Mouse (Mus musculus) layer of hippocampus, adult 11-12 months (tissue): Measurements from ENCODE around the gene Tmco4.

ENCODE experiments used
- DNase-seq: peaks from one replicate; pipeline ENCODE4 v3.0.0; 2022; ENCODE audit warnings: low spot score

The Tmco4 gene

DNA sequence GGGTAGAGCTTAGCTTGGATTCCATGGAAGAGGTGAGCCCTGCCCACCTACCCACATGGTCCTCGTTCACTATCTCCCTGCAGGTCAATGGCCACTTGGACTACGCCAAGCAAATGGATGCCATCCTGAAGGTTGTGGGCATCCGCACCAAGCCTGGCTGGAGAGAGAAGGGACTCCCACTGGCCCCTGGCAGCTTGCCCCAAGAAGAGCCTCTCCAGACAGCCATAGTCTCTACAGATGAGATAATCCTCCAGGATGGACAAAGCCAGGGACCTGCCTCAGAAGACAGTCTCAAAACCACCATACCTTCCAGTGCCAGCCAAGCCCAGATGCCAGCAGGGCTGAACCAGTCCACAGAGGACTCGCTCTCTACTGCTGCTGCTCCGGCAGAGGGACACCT, 85.3 kb downstream of the Tmco4 start:
- no peak for DNase-seq

DNA sequence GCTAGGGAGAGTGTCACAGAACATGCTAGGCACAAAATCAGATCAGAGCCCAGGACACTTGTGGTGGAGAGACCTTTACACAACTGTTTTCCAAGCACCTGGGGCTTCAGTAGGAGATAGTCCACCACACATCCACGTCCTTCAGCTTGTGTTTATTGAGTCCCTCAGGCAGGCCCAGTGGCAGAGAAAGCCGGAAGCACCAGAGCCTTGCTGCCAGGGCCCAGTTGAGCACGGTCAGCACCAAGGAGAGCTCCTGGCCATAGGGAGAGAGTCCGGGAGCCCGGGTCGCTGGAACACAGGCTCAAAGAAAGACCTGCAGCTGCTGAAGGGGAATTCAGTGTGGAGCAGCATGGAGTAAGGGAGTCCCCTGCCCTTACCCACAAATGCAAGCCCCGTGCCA, 86.9 kb downstream of the Tmco4 start:
- DNase-seq = no peak

DNA sequence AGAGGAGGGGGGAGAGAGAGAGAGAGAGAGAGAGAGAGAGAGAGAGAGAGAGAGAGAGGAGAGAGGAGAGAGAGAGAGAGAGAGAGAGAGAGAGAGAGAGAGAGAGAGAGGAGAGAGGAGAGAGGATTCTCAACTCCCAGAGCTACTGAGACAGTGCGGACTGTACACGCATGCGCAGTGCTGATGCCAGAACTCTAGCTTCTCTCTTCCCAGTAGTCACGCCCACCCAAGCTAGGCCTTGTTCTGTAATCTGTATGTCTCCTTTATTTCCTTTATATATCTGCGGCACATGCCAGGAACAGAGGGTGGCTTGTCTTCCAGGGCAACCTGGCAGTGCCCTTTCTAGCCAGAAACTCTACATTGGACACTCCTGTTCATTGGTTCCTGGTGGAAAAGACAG, 92.1 kb downstream of the Tmco4 start:
- no peak for DNase-seq

DNA sequence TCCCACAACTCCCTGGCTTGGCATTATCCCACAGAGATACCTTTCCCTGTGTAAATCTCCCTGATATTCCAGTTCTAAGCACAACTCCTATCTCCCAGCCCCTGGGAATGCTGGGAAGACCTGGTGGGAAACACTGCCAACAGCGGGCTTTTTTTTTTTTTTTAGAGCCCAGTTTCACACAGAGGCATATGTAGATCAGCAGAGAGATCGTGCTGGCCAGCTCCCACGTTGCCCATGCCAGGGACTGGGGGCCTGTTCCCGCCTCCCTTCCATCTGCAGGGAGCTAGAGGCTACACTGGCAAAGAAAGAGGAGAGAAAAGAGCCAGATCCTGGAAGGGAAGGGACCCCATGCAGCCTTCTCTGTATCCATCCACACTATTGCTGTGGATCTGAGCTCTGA, 95.6 kb downstream of the Tmco4 start:
- peak; percentile 65 for DNase-seq

DNA sequence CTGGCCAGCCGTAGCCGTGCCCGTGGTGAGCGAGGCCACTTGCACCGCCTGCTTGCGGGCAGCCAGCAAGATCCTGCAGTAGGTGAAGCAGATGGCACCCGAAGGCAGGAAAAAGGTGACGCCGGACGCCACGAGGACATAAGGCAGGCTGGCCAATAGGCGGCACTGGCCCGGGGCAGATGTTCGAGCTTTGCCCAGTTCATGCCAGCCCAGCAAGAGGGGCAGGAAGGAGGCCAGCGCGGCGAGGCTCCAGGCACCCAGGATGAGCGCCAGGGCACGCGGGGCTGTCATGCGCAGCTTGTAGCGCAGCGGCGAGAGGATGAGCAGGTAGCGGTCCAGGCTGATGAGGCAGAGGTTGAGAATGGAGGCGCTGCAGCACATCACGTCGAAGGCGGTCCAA, 101.4 kb downstream of the Tmco4 start:
- no peak for DNase-seq

DNA sequence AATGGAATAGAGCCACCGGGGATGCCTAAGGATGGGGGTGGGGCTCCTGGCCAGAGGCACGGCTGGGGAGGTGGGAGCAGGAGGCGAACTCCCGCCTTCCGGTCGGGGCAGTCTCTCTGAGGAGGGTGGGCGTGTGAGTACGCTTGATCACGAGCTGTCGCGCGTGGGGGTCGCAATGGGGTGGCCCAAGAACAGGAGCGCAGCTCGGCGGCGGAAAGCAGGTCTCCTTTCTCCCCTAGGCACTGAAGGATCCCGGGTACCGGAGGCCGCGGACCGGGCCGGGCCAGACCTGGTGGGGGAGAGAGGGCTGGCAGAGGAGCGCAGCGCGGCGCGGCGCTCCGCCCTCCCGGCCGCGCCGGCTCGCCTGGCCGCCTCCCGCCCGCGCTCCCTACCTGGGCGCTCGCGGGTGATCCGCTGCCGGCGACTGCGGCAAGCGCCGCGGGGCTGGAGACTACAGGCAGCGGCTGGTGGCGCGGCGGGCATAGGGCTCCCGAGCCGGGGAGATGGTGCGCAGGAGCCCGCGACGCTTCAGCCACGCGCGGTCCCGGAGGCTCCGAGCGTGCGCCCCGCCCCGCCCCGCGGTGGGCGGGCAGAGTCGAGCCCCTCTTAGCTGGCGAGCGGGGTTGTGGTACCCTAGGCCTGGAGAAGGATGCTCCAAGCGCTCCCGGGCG, 102.5 kb downstream of the Tmco4 start, which contains the start of gene Htr6:
Gene Htr6 (minus strand): TSS at position 530 of the 671 bp plus-strand sequence.
- DNase-seq = no peak

DNA sequence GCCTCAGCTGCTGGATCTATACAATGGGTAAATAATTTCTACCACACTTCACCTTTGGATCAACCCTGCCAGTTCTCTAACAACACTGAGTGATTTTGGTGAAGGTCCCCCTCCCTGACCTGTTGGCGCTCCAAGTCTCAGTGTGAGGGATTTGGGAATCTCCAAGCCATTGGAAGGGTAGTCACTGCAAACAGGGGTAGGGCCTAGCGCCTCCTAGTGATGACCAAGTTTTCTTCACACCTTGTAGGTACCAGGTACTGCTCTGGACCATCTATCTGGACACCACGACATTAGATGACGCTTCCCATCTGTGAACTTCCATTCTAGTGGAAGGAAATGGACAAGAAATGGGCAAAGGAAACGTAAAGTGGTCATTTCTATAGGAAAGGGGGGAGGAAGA, 103.2 kb downstream of the Tmco4 start:
- DNase-seq = no peak

DNA sequence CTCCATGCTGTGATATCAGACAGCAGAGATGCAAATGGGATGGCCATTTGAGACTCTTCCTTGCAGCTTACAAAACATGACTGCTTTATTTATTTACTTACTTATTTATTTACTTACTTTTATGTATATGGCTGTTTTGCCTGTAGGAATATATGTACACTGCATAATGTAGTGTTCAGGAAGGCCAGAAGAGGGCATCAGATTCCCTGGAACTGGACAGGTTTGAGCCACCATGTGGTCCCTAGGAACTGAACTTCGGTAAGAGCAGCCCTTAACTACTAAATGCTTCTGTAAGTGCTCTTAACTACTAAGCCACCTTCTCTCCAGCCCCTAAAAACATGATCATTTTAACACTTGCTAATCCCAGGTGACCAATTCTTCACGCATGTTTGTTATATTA, 105.6 kb downstream of the Tmco4 start:
- no peak for DNase-seq

DNA sequence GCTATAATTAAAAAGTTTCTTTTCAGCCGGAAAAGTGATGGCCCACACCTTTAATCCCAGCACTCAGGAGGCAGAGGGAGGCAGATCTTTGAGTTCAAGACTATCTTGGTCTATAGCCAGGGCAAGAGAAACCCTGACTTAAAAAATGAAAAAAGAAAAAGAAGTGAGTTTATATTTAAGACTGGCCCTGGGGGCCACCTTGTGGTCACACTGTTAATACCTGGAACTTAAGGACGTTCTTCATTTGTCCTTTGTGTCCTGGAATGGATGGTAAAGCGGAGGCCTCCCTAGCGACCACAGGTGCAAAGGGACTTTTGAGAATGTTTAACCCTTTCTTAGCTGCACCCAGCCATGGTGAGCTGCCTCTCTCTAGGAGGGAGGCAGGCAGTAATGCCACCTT, 106.0 kb downstream of the Tmco4 start:
- DNase-seq = no peak

DNA sequence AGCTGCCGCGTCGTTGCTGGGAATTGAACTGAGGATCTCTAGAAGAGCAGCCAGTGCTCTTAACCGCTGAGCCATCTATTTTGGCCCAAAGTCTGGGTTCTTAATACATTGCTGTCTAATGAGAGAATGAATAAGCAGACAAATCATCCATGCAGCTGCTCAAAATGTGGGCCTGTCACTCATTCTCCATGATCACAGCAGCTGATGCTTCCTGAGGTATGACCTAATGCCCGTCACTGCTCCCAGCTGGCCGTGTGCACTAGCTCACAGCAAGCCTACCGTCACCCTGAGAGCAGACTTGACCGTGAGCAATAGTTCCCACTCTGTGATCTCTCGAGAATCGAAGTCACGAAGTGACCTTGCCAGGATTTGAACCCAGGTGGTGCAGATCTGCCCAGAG, 106.8 kb downstream of the Tmco4 start:
- DNase-seq = no peak

DNA sequence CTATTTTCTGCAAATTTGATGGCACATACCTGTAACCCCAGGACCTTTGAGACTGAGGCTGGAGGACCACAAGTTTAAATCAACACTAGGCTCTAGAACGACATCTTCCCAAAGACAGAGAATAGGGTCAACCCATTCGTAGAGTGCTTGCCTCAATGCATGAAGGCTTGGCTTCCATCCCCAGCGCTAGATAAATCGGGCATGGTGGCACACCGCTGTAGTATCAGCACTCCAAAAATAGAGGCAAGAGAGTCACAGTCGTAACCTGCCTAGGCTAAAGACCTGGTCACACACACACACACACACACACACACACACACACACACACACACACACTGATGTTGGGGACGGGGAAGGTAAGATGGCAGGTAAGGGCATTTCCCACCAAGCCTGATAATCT, 107.6 kb downstream of the Tmco4 start:
- no peak for DNase-seq

DNA sequence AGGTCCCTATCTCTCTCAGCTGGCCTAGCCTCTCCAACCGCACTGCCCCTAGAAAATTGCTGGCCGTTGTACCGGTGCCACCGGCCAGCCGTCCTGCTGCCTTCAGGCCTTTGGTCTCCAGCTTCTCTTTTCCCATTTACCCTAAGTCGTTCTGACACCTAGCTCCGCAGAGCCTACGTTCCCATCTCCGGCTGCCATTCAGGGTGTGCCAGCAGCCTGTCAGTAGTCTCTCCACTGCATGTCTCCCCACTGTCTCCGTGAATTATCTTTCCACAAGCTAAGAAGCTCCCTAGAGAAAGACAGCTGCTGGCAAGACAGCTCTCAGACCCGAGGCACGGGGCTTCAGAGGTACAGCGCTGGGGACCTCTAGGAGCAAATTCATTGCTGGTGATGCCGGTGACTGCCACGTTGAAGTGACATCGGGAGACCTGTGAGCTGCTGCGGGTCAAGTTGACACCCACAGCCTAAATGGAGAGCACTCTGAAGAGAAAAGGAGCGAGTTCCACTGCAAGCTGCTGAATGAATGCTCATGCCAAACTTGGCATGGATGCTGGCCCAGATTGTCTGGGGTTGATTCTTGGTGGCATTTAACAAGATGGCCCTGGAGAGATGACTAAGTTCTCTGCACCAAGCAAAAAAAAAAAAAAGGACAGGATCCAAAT, 108.7 kb downstream of the Tmco4 start:
- DNase-seq = peak; percentile 56

DNA sequence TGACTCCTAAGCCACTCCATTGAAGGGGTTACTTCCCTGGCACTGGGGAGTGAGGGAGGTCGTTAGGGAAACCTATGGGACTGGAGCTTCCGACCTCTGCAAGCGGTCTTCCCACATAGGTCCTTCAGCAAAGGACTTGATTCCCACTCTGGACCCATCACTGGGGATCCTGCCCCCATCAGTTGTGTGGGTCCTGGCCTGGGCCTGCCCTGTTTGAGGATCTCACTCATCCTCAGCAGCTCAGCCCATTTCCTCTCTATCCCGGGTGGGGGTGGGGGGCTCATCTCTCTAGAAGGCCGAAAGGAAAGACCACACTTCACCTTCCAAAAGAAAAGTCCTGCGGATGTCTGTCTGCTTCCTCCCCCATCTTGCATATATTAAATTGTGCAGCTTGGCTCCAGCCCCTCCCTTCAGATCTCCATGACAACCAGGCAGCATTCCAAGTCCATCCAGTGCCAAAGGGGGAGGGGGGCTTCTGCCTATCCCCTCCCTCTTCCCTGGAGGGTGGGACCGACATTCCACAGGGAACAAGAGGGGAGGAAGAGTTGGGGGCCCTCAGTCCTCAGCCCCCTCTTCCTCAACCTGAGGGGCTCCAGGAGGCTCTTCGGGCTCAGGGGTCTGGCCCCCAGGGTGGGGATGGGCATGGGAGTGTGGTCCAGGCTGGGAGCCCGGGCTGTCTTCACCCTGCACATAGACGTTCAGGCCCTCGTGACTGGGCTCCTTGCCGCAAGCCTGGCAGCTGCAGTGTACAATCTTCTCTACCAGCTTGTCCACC, 110.3 kb downstream of the Tmco4 start:
- DNase-seq = no peak

DNA sequence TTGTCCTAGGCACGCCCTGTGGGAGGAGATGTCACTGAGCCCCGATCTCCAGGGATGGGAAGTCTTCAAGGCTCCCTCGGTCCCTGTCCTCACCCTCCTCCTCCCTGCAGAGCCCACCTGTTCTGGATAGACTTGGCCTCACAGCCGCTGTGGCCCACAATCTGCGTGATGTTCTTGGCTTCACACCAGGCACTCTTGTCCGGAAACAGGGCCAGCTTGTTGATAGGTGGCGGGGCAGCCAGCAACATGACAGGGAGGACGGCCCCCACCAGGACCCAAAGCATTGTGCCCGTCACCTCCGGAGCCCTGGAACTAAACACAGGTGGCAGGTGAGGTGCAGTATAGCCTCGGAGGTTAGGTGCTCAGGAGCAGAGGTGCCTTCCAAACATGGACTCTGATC, 112.6 kb downstream of the Tmco4 start:
- no peak for DNase-seq

DNA sequence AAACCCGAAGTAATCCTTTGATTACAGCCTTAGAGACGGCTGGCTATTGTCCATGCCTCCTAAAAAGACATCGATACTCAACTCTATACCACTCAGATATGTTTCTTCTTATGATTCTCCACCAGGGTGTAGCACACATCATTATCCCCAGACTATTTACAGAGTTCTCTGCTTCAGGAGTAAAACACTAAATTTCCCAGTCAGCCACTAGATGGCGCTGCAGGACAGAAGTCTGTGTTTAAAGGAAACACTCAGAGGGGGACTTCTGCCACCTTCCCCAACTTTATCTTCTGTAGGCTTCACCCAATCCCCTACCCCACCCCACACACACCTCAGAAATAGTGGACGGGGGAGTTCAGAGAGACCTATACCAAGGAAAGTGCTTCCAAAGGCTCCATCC, 113.3 kb downstream of the Tmco4 start:
- DNase-seq = peak; percentile 88

DNA sequence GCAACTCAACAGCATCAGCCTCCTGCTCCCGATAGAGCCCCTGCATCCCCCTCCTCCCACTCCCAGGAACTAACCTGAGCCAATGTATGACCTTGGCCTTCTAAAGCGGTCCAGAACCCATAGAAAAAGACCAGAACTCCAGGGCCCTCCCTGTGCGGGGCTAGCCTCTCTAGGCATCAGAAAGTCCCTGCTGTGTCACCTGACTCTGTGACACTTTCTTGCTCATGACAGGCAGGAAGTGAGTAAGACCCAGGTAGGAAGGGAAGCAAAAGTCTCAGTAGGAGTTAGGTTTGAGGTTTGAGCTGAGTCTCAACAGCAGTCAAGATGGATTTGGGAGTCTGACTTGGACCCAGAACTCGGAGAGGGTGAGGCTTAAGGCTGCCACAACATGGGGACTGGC, 114.3 kb downstream of the Tmco4 start:
- DNase-seq = no peak

DNA sequence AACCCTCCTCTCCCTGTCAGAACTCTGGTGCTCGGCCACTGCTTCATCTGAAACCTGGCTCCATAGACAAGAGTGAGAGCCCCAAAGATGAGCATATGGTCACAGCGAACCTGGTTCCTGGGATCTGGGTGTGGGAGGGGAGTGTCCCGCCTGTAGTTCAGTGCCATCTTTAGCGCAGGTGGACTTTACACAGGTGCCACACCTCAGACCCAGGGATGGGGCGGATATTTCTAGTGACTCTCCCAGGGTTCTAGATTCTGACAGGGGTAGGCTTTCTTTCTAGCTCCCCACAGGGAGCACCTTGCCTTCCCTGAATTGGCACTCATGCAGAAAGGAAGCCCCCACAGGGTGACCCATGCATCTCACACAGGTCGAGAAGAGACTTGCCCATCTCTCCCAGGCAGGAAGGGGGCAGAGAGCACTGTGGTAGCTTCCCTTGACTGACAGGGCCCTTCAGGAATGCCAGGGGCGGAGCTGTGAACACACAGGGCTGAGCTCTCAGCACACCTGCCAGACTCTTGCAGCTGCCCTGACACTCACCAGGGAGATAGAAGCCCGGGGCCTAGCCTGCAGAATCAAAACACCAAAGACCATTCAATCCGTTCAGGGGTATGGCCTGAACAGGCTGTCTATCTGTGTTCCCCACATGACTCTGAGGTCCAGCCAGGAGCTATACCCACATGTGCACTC, 116.4 kb downstream of the Tmco4 start:
- no peak for DNase-seq

DNA sequence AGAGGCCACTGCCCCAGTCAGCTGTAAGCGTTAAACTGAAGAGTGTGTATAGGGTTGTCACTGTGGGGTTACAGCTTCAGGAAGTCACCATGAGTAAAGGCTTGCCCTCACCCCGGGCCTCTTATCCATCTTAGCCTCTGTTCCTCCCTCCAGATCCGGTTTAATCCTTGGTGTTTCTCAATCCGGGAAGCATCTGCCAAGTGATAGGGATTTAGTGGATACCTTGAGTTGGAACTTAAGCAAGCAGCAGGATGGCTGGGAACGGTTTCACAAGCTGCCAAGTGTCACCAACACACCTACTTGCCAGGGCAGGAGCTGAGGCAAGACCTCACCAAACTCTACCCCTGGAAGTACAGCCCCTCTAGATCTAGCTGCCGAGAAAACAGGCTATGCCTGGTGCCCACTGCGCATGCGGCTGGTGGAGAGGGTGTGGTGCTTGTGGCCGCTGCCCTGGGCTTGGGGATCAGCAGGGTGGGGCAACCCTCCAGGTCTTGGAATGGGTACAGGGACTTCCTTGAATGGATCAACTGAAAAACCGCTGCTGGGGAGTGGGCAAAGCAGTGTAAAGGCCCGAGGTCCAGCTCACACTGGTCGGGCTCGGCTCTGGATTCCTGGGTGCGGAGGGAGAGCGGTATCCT, 117.7 kb downstream of the Tmco4 start:
- DNase-seq = no peak

DNA sequence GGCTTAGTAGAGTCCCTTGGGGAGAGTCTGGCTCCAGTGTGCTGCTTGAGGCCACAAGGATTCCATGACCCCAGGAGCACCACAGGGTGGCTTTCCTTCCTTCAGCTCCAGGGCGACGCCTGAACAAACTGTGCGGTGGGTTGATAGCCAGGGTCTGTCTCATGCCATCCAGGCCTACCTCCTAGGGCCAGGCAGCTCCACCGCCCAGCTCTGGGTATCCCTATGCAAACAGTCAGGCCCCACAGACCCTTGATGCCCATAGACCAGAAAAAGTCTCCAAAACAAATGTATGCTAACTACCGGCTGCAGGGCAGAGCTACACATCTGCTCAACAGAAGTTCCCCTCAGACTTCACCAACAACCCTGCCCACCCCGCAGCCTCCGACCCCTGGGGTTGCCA, 118.4 kb downstream of the Tmco4 start:
- DNase-seq = no peak

DNA sequence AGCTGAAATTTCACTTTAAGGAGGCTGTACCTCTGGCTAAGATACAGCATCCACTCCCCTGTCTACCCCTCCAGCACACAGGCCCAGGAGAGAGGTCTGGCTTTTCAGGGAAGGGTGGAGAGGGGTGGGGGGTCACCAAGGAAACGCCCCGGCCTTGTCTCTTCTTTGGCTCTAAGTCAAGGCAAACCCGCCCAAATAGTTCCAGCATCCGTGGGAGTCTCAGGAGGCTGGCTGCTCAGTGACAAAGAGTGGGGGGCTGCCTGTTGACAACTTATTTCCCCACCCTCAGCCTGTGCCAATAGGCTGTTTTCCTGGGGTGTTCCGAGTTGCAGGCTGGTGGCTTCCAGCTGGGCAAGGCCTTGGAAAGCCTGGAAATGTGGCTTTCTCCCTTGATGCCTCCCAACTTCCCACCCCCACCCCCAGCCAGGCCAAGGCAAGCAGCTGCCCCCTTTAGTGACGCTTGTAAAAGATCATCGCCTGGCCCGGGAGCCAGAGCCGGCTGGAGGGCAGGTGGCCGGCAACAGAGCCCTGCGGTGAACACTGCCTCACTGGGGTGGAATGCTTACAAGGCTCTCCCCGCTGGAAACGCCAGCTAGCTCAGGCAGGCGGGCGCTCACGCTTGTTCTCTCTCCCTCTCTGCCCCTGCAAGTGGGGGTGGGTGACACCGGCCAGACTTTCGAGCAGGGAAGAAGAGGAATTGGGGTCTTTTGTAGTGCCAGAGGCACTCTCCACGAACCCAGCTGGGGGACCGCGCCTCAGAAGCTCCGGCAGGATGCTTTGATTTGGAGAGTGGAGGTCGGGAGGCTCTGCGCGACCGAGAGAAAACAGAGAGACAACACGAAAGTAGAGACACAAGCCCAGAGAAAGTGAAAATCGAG, 119.0 kb downstream of the Tmco4 start:
- DNase-seq = no peak
